Mouse (Mus musculus): ENCODE measurements around the gene Pmp22. TPM values are rescaled to one million over a fixed set of nuclear protein-coding genes. Genes with fewer than 3 reads are reported as not detected.

Pmp22 gene
- 96.7 and 102 TPM in 2 replicates for polyA plus RNA-seq (2015; fragmentation: Nextera tagmentation; extraction: Ambion mirVana)

DNA sequence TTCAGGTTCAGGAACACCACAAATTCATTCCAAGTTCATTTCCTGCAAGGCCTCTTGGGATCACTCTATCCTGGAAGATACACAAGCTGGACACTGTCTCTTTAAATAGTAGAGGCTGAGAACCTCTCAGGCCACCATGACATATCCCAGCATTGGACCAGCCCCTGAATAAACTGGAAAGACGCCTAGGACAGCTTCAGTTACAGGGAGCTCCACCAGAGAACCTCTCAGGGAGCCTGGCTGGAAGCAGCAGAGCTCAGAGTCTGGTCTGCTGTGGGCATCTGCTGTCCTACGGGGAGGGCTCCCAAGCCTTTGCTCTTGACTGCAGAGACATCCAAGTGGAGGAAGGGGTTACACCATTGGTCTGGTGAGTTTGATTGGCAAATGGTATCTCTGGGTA is at the start of gene Pmp22:
TSS of gene Pmp22 (plus strand) at position 199 of the 400 bp plus-strand sequence.
- H3K27me3 ChIP-seq (ENCODE audit: control insufficient read depth, insufficient read depth, low read length): no peaks in the 10 kb centered on the region
- H3K9me3 ChIP-seq (ENCODE audit: control insufficient read depth, low read length): no peaks in the 10 kb centered on the region
- H3K4me2 ChIP-seq (replicated peaks; ENCODE audit: low read depth): peak within 1 kb of the TSS; percentile 59
- 42% methylated on average over 2 of the region's 2 CpGs for WGBS
- ATAC-seq (ENCODE audit: low FRiP score, low TSS enrichment) (no peak), DNase-seq (ENCODE audit: low spot score) (no peak)
- H3K4me3 ChIP-seq (ENCODE audit: low read depth, low read length): peak within 1 kb of the TSS; percentile 63
- H3K4me1 ChIP-seq (replicated peaks; ENCODE audit: control insufficient read depth, insufficient read depth): peaks cover 10% of the 10 kb centered on the region
- peak within 1 kb of the TSS; percentile 58; the same call in 1 of the 2 replicates for H3K27ac ChIP-seq (replicated peaks)
- peak within 1 kb of the TSS; percentile 41; the same call in 1 of the 2 replicates for H3K9ac ChIP-seq (ENCODE audit: low read length)
- H3K36me3 ChIP-seq (ENCODE audit: control insufficient read depth, insufficient read depth, low read length): no peaks in the 10 kb centered on the region
- no peak for TF ChIP-seq CTCF (IDR thresholded peaks at IDR 0.05; ENCODE audit: low read depth)
- no peak for TF ChIP-seq EP300 (optimal IDR thresholded peaks at IDR 0.05)

DNA sequence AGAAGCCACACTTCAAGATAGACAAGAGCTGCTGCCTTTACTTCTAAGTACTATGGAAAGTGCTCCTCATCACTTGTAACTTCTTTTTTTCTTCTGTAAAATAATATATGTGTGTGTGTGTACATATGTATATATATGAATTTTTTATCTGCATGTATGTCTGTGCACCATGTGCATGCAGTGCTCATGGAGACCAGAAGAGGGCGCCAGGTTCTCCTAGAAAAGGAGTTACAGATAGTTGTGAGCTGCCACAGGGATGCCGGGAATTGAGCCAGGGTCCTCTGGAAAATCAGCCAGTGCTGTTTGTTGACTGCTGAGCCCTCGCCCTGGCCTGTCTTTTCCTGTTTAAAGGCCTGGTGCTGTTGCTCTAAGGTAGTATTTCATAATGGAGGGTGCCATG is 44.2 kb upstream of the Pmp22 start:
- no peak for TF ChIP-seq EP300 (optimal IDR thresholded peaks at IDR 0.05)
- TF ChIP-seq CTCF (IDR thresholded peaks at IDR 0.05; ENCODE audit: low read depth): peak; percentile 34
- Histone ChIP-seq H3K4me1 (replicated peaks; ENCODE audit: control insufficient read depth, insufficient read depth) (no peaks in the 10 kb centered on the region), H3K9me3 (ENCODE audit: control insufficient read depth, low read length) (no peaks in the 10 kb centered on the region), H3K27me3 (ENCODE audit: control insufficient read depth, insufficient read depth, low read length) (no peaks in the 10 kb centered on the region), H3K4me2 (replicated peaks; ENCODE audit: low read depth) (no peak overlapping the region), H3K27ac (replicated peaks) (no peak overlapping the region), H3K36me3 (ENCODE audit: control insufficient read depth, insufficient read depth, low read length) (no peaks in the 10 kb centered on the region), H3K4me3 (ENCODE audit: low read depth, low read length) (no peak overlapping the region), H3K9ac (ENCODE audit: low read length) (no peak overlapping the region)
- DNase-seq (ENCODE audit: low spot score) (no peak), ATAC-seq (ENCODE audit: low FRiP score, low TSS enrichment) (no peak)
- 85% methylated on average over 3 of the region's 3 CpGs for WGBS

DNA sequence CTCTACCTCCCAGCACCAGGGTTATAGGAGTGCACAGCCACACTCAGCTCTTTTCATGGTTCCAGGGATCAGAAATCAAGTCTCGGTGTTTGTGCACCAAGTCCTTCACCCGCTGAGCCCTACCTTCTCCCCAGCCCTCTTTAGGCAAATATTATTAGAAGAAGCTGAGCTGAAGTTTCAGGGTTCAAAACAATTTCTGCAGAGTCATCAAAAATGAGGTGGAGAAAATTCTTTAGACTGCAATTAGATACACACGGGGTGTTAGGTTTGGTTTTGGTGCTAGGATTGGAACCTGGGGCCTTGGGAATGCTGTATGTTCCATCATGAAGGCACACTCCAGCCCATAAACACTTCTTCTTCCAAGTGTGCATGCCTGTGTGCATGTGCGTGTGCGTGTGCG is 40.1 kb upstream of the Pmp22 start:
- no peak overlapping the region for H3K9ac ChIP-seq (ENCODE audit: low read length)
- TF ChIP-seq CTCF (IDR thresholded peaks at IDR 0.05; ENCODE audit: low read depth) (no peak), EP300 (optimal IDR thresholded peaks at IDR 0.05) (no peak)
- 81% methylated on average over 6 of the region's 6 CpGs for WGBS
- no peaks in the 10 kb centered on the region for H3K36me3 ChIP-seq (ENCODE audit: control insufficient read depth, insufficient read depth, low read length)
- no peak overlapping the region for H3K4me3 ChIP-seq (ENCODE audit: low read depth, low read length)
- DNase-seq (ENCODE audit: low spot score): no peak
- no peak overlapping the region for H3K4me2 ChIP-seq (replicated peaks; ENCODE audit: low read depth)
- no peaks in the 10 kb centered on the region for H3K4me1 ChIP-seq (replicated peaks; ENCODE audit: control insufficient read depth, insufficient read depth)
- ATAC-seq (ENCODE audit: low FRiP score, low TSS enrichment): no peak
- H3K27me3 ChIP-seq (ENCODE audit: control insufficient read depth, insufficient read depth, low read length): no peaks in the 10 kb centered on the region
- no peaks in the 10 kb centered on the region for H3K9me3 ChIP-seq (ENCODE audit: control insufficient read depth, low read length)
- no peak overlapping the region for H3K27ac ChIP-seq (replicated peaks)

DNA sequence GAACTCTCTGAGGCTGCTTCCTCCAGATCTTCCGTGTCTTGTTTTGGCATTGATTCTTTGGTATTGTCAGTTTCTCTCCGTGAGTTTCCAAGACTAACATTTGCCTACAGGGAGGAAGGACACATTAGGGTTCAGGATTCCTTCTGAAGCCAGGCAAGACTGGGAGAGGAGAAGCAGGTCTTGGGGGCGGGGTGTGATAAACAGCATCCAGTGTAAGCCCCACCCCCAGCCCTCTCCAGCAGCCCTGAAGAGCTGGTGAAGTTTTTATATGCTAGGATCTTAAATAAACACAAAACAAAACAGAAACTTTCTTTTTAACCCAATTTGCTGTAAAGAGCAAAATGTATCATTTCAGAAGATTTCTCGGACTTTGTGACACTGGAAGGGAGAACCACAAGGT is 38.6 kb upstream of the Pmp22 start:
- no peaks in the 10 kb centered on the region for H3K4me1 ChIP-seq (replicated peaks; ENCODE audit: control insufficient read depth, insufficient read depth)
- H3K27ac ChIP-seq (replicated peaks): no peak overlapping the region
- ATAC-seq (ENCODE audit: low FRiP score, low TSS enrichment): no peak
- H3K9me3 ChIP-seq (ENCODE audit: control insufficient read depth, low read length): no peaks in the 10 kb centered on the region
- no peaks in the 10 kb centered on the region for H3K27me3 ChIP-seq (ENCODE audit: control insufficient read depth, insufficient read depth, low read length)
- 21% methylated on average over 4 of the region's 4 CpGs for WGBS
- H3K4me2 ChIP-seq (replicated peaks; ENCODE audit: low read depth): no peak overlapping the region
- no peaks in the 10 kb centered on the region for H3K36me3 ChIP-seq (ENCODE audit: control insufficient read depth, insufficient read depth, low read length)
- no peak overlapping the region for H3K9ac ChIP-seq (ENCODE audit: low read length)
- no peak for DNase-seq (ENCODE audit: low spot score)
- H3K4me3 ChIP-seq (ENCODE audit: low read depth, low read length): no peak overlapping the region
- TF ChIP-seq EP300 (optimal IDR thresholded peaks at IDR 0.05) (no peak), CTCF (IDR thresholded peaks at IDR 0.05; ENCODE audit: low read depth) (no peak)

DNA sequence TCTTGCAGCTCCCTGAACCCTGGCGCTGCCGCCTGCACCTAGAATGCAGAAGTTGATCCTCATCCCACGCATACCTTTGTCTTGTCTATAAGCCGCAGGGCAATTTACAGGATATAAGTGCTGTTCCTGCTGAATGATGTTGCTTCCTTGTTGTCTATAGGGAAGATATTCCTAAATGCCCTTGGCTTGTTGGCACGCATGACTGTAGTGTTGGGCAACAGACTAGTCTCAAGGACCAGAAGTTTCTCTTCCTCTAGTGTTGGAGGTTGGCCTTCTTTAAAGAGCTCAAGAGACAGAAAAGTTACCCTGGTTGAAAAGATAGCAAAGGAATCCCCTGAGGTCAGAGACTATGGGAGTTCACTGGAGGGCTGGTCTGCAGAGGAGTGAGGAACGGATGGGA is 37.8 kb upstream of the Pmp22 start:
- H3K4me3 ChIP-seq (ENCODE audit: low read depth, low read length): no peak overlapping the region
- no peak overlapping the region for H3K9ac ChIP-seq (ENCODE audit: low read length)
- no peaks in the 10 kb centered on the region for H3K9me3 ChIP-seq (ENCODE audit: control insufficient read depth, low read length)
- H3K27me3 ChIP-seq (ENCODE audit: control insufficient read depth, insufficient read depth, low read length): no peaks in the 10 kb centered on the region
- no peaks in the 10 kb centered on the region for H3K36me3 ChIP-seq (ENCODE audit: control insufficient read depth, insufficient read depth, low read length)
- no peak for DNase-seq (ENCODE audit: low spot score)
- WGBS: 89% methylated on average over 6 of the region's 6 CpGs
- no peak overlapping the region for H3K27ac ChIP-seq (replicated peaks)
- TF ChIP-seq CTCF (IDR thresholded peaks at IDR 0.05; ENCODE audit: low read depth) (no peak), EP300 (optimal IDR thresholded peaks at IDR 0.05) (no peak)
- no peak overlapping the region for H3K4me2 ChIP-seq (replicated peaks; ENCODE audit: low read depth)
- no peak for ATAC-seq (ENCODE audit: low FRiP score, low TSS enrichment)
- no peaks in the 10 kb centered on the region for H3K4me1 ChIP-seq (replicated peaks; ENCODE audit: control insufficient read depth, insufficient read depth)

DNA sequence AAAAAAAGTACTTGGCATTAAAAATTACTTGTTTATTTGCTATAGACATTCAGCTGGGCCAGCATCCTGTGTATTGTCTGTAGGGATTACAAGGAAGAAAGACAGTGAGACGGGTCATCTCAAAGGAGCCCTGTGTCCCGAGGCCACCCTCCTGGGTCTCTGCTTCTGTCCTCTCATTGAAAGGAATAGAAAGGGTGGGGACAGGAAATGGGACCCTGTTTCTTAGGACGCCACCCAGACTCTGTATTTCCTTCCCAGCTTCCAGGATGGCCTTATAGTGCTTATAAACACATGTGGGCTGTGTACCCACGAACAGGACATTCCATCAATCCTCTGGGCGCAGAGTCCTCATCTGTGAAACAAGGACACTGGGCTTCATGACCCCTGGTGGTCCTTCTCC is 36.5 kb upstream of the Pmp22 start:
- ATAC-seq (ENCODE audit: low FRiP score, low TSS enrichment): no peak
- H3K4me3 ChIP-seq (ENCODE audit: low read depth, low read length): no peak overlapping the region
- TF ChIP-seq CTCF (IDR thresholded peaks at IDR 0.05; ENCODE audit: low read depth): no peak
- no peak for TF ChIP-seq EP300 (optimal IDR thresholded peaks at IDR 0.05)
- H3K27ac ChIP-seq (replicated peaks): no peak overlapping the region
- no peak overlapping the region for H3K9ac ChIP-seq (ENCODE audit: low read length)
- DNase-seq (ENCODE audit: low spot score): no peak
- no peaks in the 10 kb centered on the region for H3K9me3 ChIP-seq (ENCODE audit: control insufficient read depth, low read length)
- H3K4me2 ChIP-seq (replicated peaks; ENCODE audit: low read depth): no peak overlapping the region
- no peaks in the 10 kb centered on the region for H3K4me1 ChIP-seq (replicated peaks; ENCODE audit: control insufficient read depth, insufficient read depth)
- 57% methylated on average over 5 of the region's 5 CpGs for WGBS
- H3K36me3 ChIP-seq (ENCODE audit: control insufficient read depth, insufficient read depth, low read length): no peaks in the 10 kb centered on the region
- no peaks in the 10 kb centered on the region for H3K27me3 ChIP-seq (ENCODE audit: control insufficient read depth, insufficient read depth, low read length)

Data from stomach, postnatal 0 days (tissue).